Mouse (Mus musculus): ENCODE data around the gene Epha2. TPM values are rescaled to one million over a fixed set of nuclear protein-coding genes. Genes with fewer than 3 reads are reported as not detected.

The Epha2 gene
- polyA plus RNA-seq, 1 experiment from 2014 or later = 1.7 TPM

- no peaks in the 10 kb centered on the region for H3K9me3 ChIP-seq (ENCODE audit: control insufficient read depth, low read length)
- peak overlapping the region; percentile 78 for H3K4me2 ChIP-seq (ENCODE audit: low read length)
- ATAC-seq (ENCODE audit: low FRiP score, low TSS enrichment) = no peak
- peaks cover 6% of the 10 kb centered on the region for H3K27me3 ChIP-seq (ENCODE audit: control insufficient read depth, insufficient read depth, low read length)
- H3K9ac ChIP-seq (replicated peaks; ENCODE audit: low read length) = peak overlapping the region; percentile 39
- DNase-seq = peak; percentile 59
- no peaks in the 10 kb centered on the region for H3K36me3 ChIP-seq (ENCODE audit: control insufficient read depth, insufficient read depth, low read length)
- H3K4me3 ChIP-seq (replicated peaks; ENCODE audit: low read depth, low read length) = peak overlapping the region; percentile 33
- no peak overlapping the region for H3K27ac ChIP-seq (replicated peaks; ENCODE audit: low read depth, low read length)
- H3K4me1 ChIP-seq (ENCODE audit: control insufficient read depth, insufficient read depth, low read length) = peaks cover 38% of the 10 kb centered on the region
- WGBS = 2% methylated on average over 45 of the region's 47 CpGs
Measured at GRCm38 (mm10) chr4:141291571-141292375, 9.3 kb upstream of the Epha2 start.

- H3K27me3 ChIP-seq (ENCODE audit: control insufficient read depth, insufficient read depth, low read length) = peaks cover 6% of the 10 kb centered on the region
- peak; percentile 60 for DNase-seq
Measured at GRCm38 (mm10) chr4:141295774-141296186, 5.3 kb upstream of the Epha2 start.

GRCm38 (mm10) chr4:141297934-141298333, 3.1 kb upstream of the Epha2 start:
- H3K9me3 ChIP-seq (ENCODE audit: control insufficient read depth, low read length) = no peaks in the 10 kb centered on the region
- 79% methylated on average over 7 of the region's 7 CpGs for WGBS
- H3K9ac ChIP-seq (replicated peaks; ENCODE audit: low read length) = no peak overlapping the region
- H3K27ac ChIP-seq (replicated peaks; ENCODE audit: low read depth, low read length) = no peak overlapping the region
- H3K4me2 ChIP-seq (ENCODE audit: low read length) = no peak overlapping the region
- no peak for DNase-seq
- H3K4me3 ChIP-seq (replicated peaks; ENCODE audit: low read depth, low read length) = no peak overlapping the region
- no peaks in the 10 kb centered on the region for H3K36me3 ChIP-seq (ENCODE audit: control insufficient read depth, insufficient read depth, low read length)
- H3K27me3 ChIP-seq (ENCODE audit: control insufficient read depth, insufficient read depth, low read length) = peaks cover 18% of the 10 kb centered on the region
- ATAC-seq (ENCODE audit: low FRiP score, low TSS enrichment) = no peak
- H3K4me1 ChIP-seq (ENCODE audit: control insufficient read depth, insufficient read depth, low read length) = peaks cover 24% of the 10 kb centered on the region

More at GRCm38 (mm10) chr4:141295774-141296186, 5.3 kb upstream of the Epha2 start:
- H3K9me3 ChIP-seq (ENCODE audit: control insufficient read depth, low read length) = no peaks in the 10 kb centered on the region
- H3K9ac ChIP-seq (replicated peaks; ENCODE audit: low read length) = no peak overlapping the region; the same call in 1 of the 2 replicates
- H3K4me2 ChIP-seq (ENCODE audit: low read length) = no peak overlapping the region
- H3K4me3 ChIP-seq (replicated peaks; ENCODE audit: low read depth, low read length) = no peak overlapping the region
- peaks cover 20% of the 10 kb centered on the region for H3K4me1 ChIP-seq (ENCODE audit: control insufficient read depth, insufficient read depth, low read length)
- 0 out of 2 replicates have a peak overlapping the region, but pooled peaks have one; percentile 13 for H3K27ac ChIP-seq (replicated peaks; ENCODE audit: low read depth, low read length)
- WGBS = 5% methylated on average over 15 of the region's 15 CpGs
- ATAC-seq (ENCODE audit: low FRiP score, low TSS enrichment) = no peak
- no peaks in the 10 kb centered on the region for H3K36me3 ChIP-seq (ENCODE audit: control insufficient read depth, insufficient read depth, low read length)

DNA sequence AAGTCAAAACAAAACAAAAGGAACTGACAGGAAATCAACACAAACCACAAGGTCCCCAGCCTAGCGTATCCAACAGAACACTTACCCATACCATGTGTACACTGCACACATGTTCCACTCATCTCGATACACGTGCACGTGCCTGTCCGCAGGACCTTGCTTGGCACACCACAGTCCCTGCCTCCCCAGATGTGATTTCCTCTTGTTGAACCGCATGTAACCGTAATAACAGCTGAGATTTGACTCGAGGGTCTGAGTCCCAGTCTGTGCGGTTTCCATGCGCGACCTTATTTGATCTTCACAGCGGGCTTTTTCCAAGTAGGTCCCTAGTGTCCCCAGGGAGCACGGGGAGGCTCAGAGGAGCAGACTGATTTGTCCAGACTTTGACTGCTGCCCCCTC, 1.7 kb upstream of the Epha2 start:
- ATAC-seq (ENCODE audit: low FRiP score, low TSS enrichment) (no peak), DNase-seq (no peak)
- 65% methylated on average over 13 of the region's 13 CpGs for WGBS
- Histone ChIP-seq H3K4me1 (ENCODE audit: control insufficient read depth, insufficient read depth, low read length) (peaks cover 24% of the 10 kb centered on the region), H3K9me3 (ENCODE audit: control insufficient read depth, low read length) (no peaks in the 10 kb centered on the region), H3K9ac (replicated peaks; ENCODE audit: low read length) (no peak overlapping the region), H3K4me2 (ENCODE audit: low read length) (no peak overlapping the region), H3K27ac (replicated peaks; ENCODE audit: low read depth, low read length) (no peak overlapping the region), H3K4me3 (replicated peaks; ENCODE audit: low read depth, low read length) (no peak overlapping the region), H3K27me3 (ENCODE audit: control insufficient read depth, insufficient read depth, low read length) (peaks cover 15% of the 10 kb centered on the region), H3K36me3 (ENCODE audit: control insufficient read depth, insufficient read depth, low read length) (no peaks in the 10 kb centered on the region)

GRCm38 (mm10) chr4:141300196-141300595, 844 bp upstream of the Epha2 start:
- ATAC-seq (ENCODE audit: low FRiP score, low TSS enrichment) (no peak), DNase-seq (no peak)
- Histone ChIP-seq H3K4me3 (replicated peaks; ENCODE audit: low read depth, low read length) (no peak overlapping the region), H3K9me3 (ENCODE audit: control insufficient read depth, low read length) (no peaks in the 10 kb centered on the region), H3K9ac (replicated peaks; ENCODE audit: low read length) (no peak overlapping the region), H3K4me2 (ENCODE audit: low read length) (no peak overlapping the region), H3K27ac (replicated peaks; ENCODE audit: low read depth, low read length) (no peak overlapping the region), H3K27me3 (ENCODE audit: control insufficient read depth, insufficient read depth, low read length) (peaks cover 15% of the 10 kb centered on the region; the same call in 1 of the 2 replicates), H3K36me3 (ENCODE audit: control insufficient read depth, insufficient read depth, low read length) (no peaks in the 10 kb centered on the region), H3K4me1 (ENCODE audit: control insufficient read depth, insufficient read depth, low read length) (peaks cover 24% of the 10 kb centered on the region)
- 73% methylated on average over 4 of the region's 4 CpGs for WGBS

- Histone ChIP-seq H3K4me3 (replicated peaks; ENCODE audit: low read depth, low read length) (peak overlapping the region; percentile 42), H3K4me1 (ENCODE audit: control insufficient read depth, insufficient read depth, low read length) (peaks cover 22% of the 10 kb centered on the region), H3K9me3 (ENCODE audit: control insufficient read depth, low read length) (no peaks in the 10 kb centered on the region), H3K4me2 (ENCODE audit: low read length) (peak overlapping the region; percentile 95), H3K9ac (replicated peaks; ENCODE audit: low read length) (peak overlapping the region; percentile 46), H3K27me3 (ENCODE audit: control insufficient read depth, insufficient read depth, low read length) (peaks cover 15% of the 10 kb centered on the region; the same call in 1 of the 2 replicates), H3K27ac (replicated peaks; ENCODE audit: low read depth, low read length) (no peak overlapping the region), H3K36me3 (ENCODE audit: control insufficient read depth, insufficient read depth, low read length) (no peaks in the 10 kb centered on the region)
- WGBS = under 1% methylated on average over 51 of the region's 51 CpGs
- no peak for ATAC-seq (ENCODE audit: low FRiP score, low TSS enrichment)
- peak; percentile 45 for DNase-seq
Measured at GRCm38 (mm10) chr4:141301591-141302427, 769 bp downstream of the Epha2 start.

- ATAC-seq (ENCODE audit: low FRiP score, low TSS enrichment) (no peak), DNase-seq (no peak)
- Histone ChIP-seq H3K27me3 (ENCODE audit: control insufficient read depth, insufficient read depth, low read length) (peaks cover 15% of the 10 kb centered on the region; the same call in 1 of the 2 replicates), H3K4me2 (ENCODE audit: low read length) (peak overlapping the region; percentile 95), H3K4me3 (replicated peaks; ENCODE audit: low read depth, low read length) (peak overlapping the region; percentile 42), H3K27ac (replicated peaks; ENCODE audit: low read depth, low read length) (no peak overlapping the region), H3K9me3 (ENCODE audit: control insufficient read depth, low read length) (no peaks in the 10 kb centered on the region), H3K9ac (replicated peaks; ENCODE audit: low read length) (peak overlapping the region; percentile 46; the same call in 1 of the 2 replicates), H3K4me1 (ENCODE audit: control insufficient read depth, insufficient read depth, low read length) (peaks cover 23% of the 10 kb centered on the region), H3K36me3 (ENCODE audit: control insufficient read depth, insufficient read depth, low read length) (no peaks in the 10 kb centered on the region)
- 5% methylated on average over 27 of the region's 27 CpGs for WGBS
Measured at GRCm38 (mm10) chr4:141302428-141303401, 1.7 kb downstream of the Epha2 start.

Measured in midbrain, embryonic 14.5 days (tissue).